Mouse (Mus musculus): Measurements from ENCODE around the gene Nmrk1. TPM values are rescaled to one million over a fixed set of nuclear protein-coding genes. Genes with fewer than 3 reads are reported as not detected.

The Nmrk1 gene
- total RNA-seq, 4 experiments from 2014 or later: 2.7 to 4.6 (median 3.7) TPM

Other genes with a start within 250 kb of the Nmrk1 start
- 10 to 100 TPM; 30.6 to 37.0 (median 33.3) TPM for gene Ostf1, start 127 bp upstream of the Nmrk1 start, total RNA-seq (2022)
- gene Carnmt1, start 38.8 kb downstream of the Nmrk1 start, total RNA-seq (2022): 10 to 100 TPM; 32.4 to 40.6 (median 35.7) TPM
- gene D030056L22Rik, start 81.2 kb downstream of the Nmrk1 start, total RNA-seq (2022): 10 to 100 TPM in 3 of 4 experiments, 1 to 10 TPM in 1; 8.9 to 12.1 (median 11.4) TPM
- under 1 TPM; 0.05 to 0.22 (median 0.07) TPM for gene Trpm6, start 118.0 kb downstream of the Nmrk1 start, total RNA-seq (2022)